Mouse (Mus musculus): Measurements from ENCODE around the gene Tcp10b.
"Not testable (repeated sequence)": the region's sequence is repeated elsewhere in the genome, so short reads cannot be mapped to it uniquely, and the experiment has no call there.

GRCm38 (mm10) chr17:13124241-13124640 is 63.3 kb downstream of the Tcp10b start:
- TF ChIP-seq GATA1 (IDR thresholded peaks at IDR 0.05; ENCODE audit: borderline replicate concordance, low read length); TAL1 (conservative IDR thresholded peaks at IDR 0.05; ENCODE audit: low read depth, low read length): not testable (repeated sequence)
